Mouse (Mus musculus) gastrocnemius, postnatal 25 days (tissue): ENCODE data around the gene Fnbp1. TPM values are rescaled to one million over a fixed set of nuclear protein-coding genes. Genes with fewer than 3 reads are reported as not detected.

Experiments
- DNase-seq: peaks from one replicate; pipeline ENCODE4 v3.0.0; 2022
- total RNA-seq, 2 experiments: library from RNA; stranded (reverse); gene quantifications; 1 replicate in 1 of 2; 2 replicates in 1 of 2; pipeline ENCODE4 v1.2.3; 2021

The Fnbp1 gene
- total RNA-seq, 2 experiments from 2014 or later: 10.1 to 10.9 TPM

- no peak for DNase-seq
These were observed 9.0 kb upstream of the Fnbp1 start for GRCm38 (mm10) chr2:31150762-31151161.

DNA sequence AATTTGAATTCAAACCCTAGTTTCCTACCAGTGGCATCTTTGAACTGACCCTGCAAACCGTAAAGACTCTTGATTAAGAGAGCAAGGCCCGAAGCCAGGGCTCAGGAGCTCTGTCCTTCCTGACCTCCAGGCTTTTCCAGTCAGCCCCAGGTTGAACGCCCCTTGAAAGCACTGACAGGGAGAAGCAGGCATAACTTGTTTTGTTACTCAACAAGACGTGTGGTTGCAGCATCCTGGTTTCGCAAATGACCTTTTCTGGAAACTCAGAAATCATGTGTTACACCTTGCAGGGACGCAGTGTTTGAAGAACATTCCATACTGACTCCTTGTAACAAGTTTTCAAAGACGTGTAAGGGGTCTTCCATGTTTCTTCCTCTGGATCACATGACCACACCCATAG, 5.2 kb upstream of the Fnbp1 start:
- no peak for DNase-seq

GRCm38 (mm10) chr2:31144901-31145300, 3.1 kb upstream of the Fnbp1 start:
- DNase-seq: no peak

DNA sequence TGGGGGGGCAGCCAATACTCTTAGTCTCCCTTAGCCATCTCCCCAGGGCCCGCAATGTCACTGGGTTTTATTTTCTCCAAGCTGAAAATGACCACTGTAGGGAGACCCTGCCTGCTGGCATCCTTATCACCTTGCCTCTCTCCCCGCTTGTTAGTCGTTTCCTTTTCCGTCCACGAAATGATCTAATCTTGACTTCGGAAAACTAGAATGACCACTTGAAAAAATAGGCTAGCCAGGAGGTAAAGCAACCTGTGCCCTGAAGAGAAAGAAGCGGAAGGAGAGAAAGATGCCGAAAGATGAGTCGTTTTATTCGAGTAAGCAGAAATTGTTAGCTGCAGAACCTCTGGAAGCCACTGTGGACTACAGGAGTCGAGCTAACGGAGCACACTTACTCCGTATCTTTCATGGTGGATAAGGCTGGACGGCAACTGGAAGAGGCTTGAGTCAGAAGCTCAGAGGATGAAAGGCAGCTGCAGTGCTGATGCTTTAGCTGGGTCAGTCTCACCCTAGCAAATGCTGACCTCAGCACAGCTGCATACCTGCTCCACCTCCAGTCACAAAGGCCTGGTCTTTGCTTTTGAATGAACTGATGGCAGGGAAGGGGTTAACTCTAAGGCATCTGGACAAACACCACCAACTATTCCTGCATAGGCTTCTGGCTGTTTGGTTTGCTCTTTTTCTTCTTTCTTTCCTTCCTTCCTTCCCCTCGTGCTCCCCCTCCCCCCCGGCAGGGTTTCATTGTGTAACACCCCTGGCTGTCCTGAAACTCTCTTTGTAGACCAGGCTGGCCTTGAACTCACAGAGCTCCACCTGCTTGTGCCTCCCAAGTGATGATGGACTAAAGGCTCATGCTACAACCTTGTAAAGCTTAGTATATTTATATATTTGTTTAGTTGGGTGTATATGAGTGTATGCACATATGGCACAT, 2.2 kb upstream of the Fnbp1 start:
- no peak for DNase-seq

GRCm38 (mm10) chr2:31143326-31143725, 1.5 kb upstream of the Fnbp1 start:
- DNase-seq: no peak

DNA sequence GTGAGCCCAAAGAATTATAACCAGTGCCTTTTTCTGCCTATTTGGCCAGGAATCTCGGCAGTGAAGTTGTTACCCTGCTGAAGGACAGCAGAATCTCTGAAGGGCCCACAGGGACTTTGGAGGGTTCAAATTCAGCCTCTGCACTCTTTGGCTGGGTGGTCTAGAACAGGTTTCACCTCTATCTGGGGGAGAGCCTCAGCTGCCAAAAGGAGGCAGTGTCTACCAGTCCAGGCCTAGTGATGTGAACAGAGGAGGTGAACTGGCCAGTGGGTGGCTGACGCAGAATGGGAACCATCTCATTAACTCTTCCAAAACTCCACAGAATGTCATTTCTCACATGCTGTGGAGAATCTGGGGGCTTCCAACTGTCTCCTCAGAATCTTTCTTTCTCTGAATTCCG, 697 bp upstream of the Fnbp1 start:
- DNase-seq: no peak

GRCm38 (mm10) chr2:31141074-31141866, 538 bp downstream of the Fnbp1 start:
- no peak for DNase-seq

DNA sequence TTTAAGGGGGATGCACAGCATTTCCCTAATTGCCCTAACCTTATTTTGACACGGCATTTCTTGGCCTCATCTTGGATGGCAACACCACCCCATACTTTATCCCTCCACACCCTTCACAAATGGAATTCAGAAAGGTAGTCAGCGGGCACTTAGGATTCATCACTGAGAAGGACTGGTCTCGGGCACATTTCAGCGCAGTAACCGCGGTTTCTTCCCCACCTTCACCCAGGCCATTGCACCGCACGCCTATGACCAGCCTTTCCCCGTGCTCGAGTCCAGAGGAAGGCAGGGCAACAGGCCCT, 1.1 kb downstream of the Fnbp1 start:
- DNase-seq: no peak

DNA sequence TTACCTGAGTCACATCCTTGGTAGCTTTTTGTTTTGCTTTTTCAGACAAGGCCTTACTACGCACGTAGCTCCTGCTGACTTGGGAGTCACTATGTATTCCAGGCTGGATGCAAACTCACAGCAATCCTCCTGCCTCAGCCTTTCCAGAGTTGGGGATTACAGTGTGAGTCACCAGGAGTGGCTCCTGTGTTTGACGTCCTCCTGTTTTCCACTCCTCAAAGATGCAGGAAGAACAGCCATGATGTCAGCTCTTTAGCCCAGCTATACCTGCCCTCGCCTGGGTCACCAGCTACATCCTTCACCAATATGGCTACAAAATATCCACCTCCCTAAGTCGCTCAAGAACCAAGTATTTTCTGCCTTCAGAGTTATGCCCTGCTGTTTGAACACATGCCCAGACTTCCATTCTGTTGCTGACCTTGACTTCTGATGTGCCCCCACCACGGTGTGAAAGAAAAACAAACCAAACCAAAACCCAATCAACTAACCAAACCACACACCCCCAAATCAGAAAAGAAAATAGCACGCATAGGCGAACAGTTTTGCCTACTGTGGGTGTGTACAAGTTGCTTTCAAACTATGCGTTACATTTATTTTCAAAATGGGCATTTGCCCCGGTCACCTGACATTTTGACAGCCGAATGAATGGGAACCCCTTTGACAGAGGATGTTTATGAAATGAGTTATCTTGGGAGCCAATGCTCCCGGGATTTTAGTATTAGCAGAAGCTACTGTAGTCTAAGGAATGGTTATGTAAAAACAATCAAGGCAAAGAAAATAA, 1.6 kb downstream of the Fnbp1 start:
- DNase-seq: no peak

GRCm38 (mm10) chr2:31139174-31139632, 2.6 kb downstream of the Fnbp1 start:
- DNase-seq: no peak

GRCm38 (mm10) chr2:31137018-31137590, 4.7 kb downstream of the Fnbp1 start:
- no peak for DNase-seq

- no peak for DNase-seq
These were observed 5.5 kb downstream of the Fnbp1 start for GRCm38 (mm10) chr2:31136338-31136737.

DNA sequence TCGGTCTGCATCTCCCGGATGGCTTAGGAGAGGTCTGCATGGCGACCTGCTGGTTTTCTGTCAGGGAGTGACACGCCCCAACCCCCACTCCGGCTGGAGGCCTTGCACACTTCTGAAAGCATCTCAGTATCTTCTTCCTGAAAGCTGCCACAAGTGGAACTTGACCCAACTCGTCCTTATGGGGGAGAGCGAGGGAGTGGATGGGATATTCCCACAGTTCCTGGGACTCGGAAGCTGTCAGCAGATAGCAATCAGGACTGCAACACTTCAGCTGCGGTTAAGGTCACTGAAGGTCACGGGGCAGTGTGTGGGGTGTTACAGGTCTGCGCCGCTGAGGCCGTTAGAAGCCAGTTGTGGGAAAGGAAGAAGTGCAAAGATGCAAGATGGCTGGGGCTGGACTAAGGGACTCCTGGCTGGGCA, 6.3 kb downstream of the Fnbp1 start:
- DNase-seq: no peak

DNA sequence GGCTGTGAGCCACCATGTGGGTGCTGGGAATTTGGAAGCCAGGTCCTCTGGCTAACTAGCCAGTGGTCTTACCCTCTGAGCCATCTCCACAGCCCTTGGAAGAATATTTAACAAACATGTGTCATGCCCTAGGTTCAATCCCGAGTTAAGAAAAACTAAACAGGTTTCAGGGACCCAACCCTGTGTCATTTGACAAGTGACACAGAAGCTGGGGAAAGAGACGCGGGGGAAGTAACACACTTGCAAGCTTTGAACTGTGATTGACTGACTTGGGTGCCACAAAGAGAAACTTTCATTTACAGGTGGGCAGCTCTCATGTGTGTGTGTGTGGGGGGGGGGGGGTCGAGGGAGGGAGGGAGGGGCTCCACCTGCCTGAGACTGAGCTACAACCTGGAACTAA, 7.8 kb downstream of the Fnbp1 start:
- DNase-seq: no peak

- no peak for DNase-seq
These were observed 9.1 kb downstream of the Fnbp1 start for GRCm38 (mm10) chr2:31132682-31133081.

- no peak for DNase-seq
These were observed 11.0 kb downstream of the Fnbp1 start for GRCm38 (mm10) chr2:31130815-31131299.

- DNase-seq: no peak
These were observed 11.9 kb downstream of the Fnbp1 start for GRCm38 (mm10) chr2:31129742-31130518.

DNA sequence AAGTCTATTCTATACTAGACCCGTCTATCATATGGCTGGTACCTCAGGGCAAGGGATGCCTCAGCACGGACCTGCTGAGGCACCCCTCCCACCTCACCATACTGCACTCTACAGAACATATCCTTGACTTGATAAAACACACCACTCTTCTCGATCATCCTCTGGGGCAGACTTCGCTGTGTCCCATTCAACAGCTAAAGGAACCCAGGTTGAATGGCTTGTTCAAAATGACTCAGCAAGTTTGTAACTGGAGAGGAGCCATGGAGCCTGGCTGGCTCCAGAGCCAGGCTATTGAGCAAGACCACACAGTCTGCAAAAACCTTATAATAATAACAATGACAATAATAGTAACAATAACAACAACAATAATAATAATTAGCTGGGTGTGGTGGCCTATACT, 13.9 kb downstream of the Fnbp1 start:
- DNase-seq: peak; percentile 41

DNA sequence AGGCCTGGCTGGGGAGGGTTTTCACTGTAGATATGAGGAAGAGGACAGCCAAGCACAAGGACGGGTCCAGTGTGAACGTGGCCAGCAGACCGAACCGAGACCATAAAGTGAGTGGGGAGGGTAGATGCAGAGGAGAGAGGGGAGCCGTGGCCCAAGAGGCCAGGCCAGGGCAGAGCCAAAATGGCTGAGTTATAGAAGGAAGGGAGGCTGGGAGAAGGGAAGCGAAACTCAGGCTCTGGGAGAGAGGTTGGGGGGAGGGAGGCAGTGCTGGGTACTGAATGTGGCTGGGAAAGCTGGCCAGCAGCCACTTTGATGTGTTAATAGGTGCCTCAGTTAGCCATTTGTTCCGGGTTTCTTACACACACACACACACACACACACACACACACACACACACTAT, 14.6 kb downstream of the Fnbp1 start:
- no peak for DNase-seq

GRCm38 (mm10) chr2:31126048-31126447, 15.8 kb downstream of the Fnbp1 start:
- no peak for DNase-seq

GRCm38 (mm10) chr2:31125156-31125555, 16.7 kb downstream of the Fnbp1 start:
- DNase-seq: no peak
